Mouse (Mus musculus) erythroblast, embryonic 14.5 days (primary cell): ENCODE data around the gene Tkt. TPM values are rescaled to one million over a fixed set of nuclear protein-coding genes. Genes with fewer than 3 reads are reported as not detected.
"Not testable (repeated sequence)": the region's sequence is repeated elsewhere in the genome, so short reads cannot be mapped to it uniquely, and the experiment has no call there.

Experiments
- H3K27me3 ChIP-seq: 2 replicates; pipeline ENCODE4 v1.6.1; 2012; ENCODE audit warnings: inconsistent platforms; ENCODE audit not compliant: control insufficient read depth
- H3K36me3 ChIP-seq: 2 replicates; pipeline ENCODE4 v1.6.1; 2012; ENCODE audit warnings: mild to moderate bottlenecking, inconsistent platforms; ENCODE audit not compliant: control insufficient read depth
- H3K4me1 ChIP-seq: 2 replicates; pipeline ENCODE4 v1.6.1; 2012; ENCODE audit warnings: inconsistent platforms; ENCODE audit not compliant: control insufficient read depth
- H3K4me3 ChIP-seq: replicated peaks from 2 replicates; pipeline ENCODE3; 2012; ENCODE audit warnings: moderate library complexity, mild to moderate bottlenecking, inconsistent platforms
- H3K9me3 ChIP-seq: 2 replicates; pipeline ENCODE4 v1.6.1; 2012; ENCODE audit warnings: low read length, inconsistent platforms, mixed read lengths; ENCODE audit not compliant: control insufficient read depth
- GATA1 ChIP-seq: IDR thresholded peaks from 2 replicates; pipeline ENCODE4 v1.6.1; 2012; ENCODE audit warnings: low read length, inconsistent platforms, mixed read lengths
- TAL1 ChIP-seq: IDR thresholded peaks from 3 replicates; pipeline ENCODE4 v1.6.1; 2012; ENCODE audit warnings: low read length, inconsistent platforms, mixed read lengths
- polyA plus RNA-seq: library from polyadenylated mRNA; stranded (reverse); fragments of >175 nt; gene quantifications from 2 replicates; pipeline ENCODE4 v1.2.3, GENCODE M21; 2012

Tkt gene
- polyA plus RNA-seq, 1 experiment = 67.9 TPM

- Histone ChIP-seq H3K27me3 (no peaks in the 10 kb centered on the region), H3K4me1 (no peaks in the 10 kb centered on the region), H3K9me3 (no peaks in the 10 kb centered on the region), H3K4me3 (no peak overlapping the region), H3K36me3 (peaks cover 35% of the 10 kb centered on the region)
- TF ChIP-seq TAL1 (no peak), GATA1 (no peak)
Observed at GRCm38 (mm10) chr14:30529454-30529853, 18.7 kb upstream of the Tkt start.

GRCm38 (mm10) chr14:30530726-30531269 is 17.4 kb upstream of the Tkt start:
- no peak overlapping the region for H3K4me3 ChIP-seq
- no peaks in the 10 kb centered on the region for H3K9me3 ChIP-seq
- TF ChIP-seq TAL1 = no peak
- no peak for TF ChIP-seq GATA1
- H3K36me3 ChIP-seq = peaks cover 22% of the 10 kb centered on the region
- no peaks in the 10 kb centered on the region for H3K4me1 ChIP-seq
- no peaks in the 10 kb centered on the region for H3K27me3 ChIP-seq

- no peak overlapping the region for H3K4me3 ChIP-seq
- H3K36me3 ChIP-seq = peaks cover 16% of the 10 kb centered on the region
- no peak for TF ChIP-seq TAL1
- TF ChIP-seq GATA1 = no peak
- no peaks in the 10 kb centered on the region for H3K27me3 ChIP-seq
- H3K4me1 ChIP-seq = no peaks in the 10 kb centered on the region
- H3K9me3 ChIP-seq = no peaks in the 10 kb centered on the region
Observed at GRCm38 (mm10) chr14:30531431-30531830, 16.7 kb upstream of the Tkt start.

- Histone ChIP-seq H3K4me3 (no peak overlapping the region), H3K36me3 (peaks cover 12% of the 10 kb centered on the region), H3K4me1 (no peaks in the 10 kb centered on the region), H3K27me3 (no peaks in the 10 kb centered on the region), H3K9me3 (no peaks in the 10 kb centered on the region)
- TF ChIP-seq TAL1 (no peak), GATA1 (no peak)
Observed at GRCm38 (mm10) chr14:30531896-30532295, 16.3 kb upstream of the Tkt start.

GRCm38 (mm10) chr14:30533780-30534450 is 14.2 kb upstream of the Tkt start:
- no peak overlapping the region for H3K4me3 ChIP-seq
- TF ChIP-seq TAL1 (no peak), GATA1 (no peak)
- H3K9me3 ChIP-seq = no peaks in the 10 kb centered on the region
- no peaks in the 10 kb centered on the region for H3K4me1 ChIP-seq
- no peaks in the 10 kb centered on the region for H3K27me3 ChIP-seq
- H3K36me3 ChIP-seq = no peaks in the 10 kb centered on the region

- TF ChIP-seq GATA1 (no peak), TAL1 (no peak)
- H3K4me3 ChIP-seq = no peak overlapping the region
- no peaks in the 10 kb centered on the region for H3K9me3 ChIP-seq
- no peaks in the 10 kb centered on the region for H3K36me3 ChIP-seq
- H3K4me1 ChIP-seq = peaks cover 11% of the 10 kb centered on the region
- no peaks in the 10 kb centered on the region; the same call in 1 of the 2 replicates for H3K27me3 ChIP-seq
Observed at GRCm38 (mm10) chr14:30541541-30541940, 6.6 kb upstream of the Tkt start.

- H3K27me3 ChIP-seq, H3K4me3 ChIP-seq, H3K36me3 ChIP-seq, H3K9me3 ChIP-seq: not testable (repeated sequence)
- peaks cover 19% of the 10 kb centered on the region for H3K4me1 ChIP-seq
Observed at GRCm38 (mm10) chr14:30543331-30543730, 4.8 kb upstream of the Tkt start.

GRCm38 (mm10) chr14:30548965-30549776 is 1.0 kb downstream of the Tkt start:
- TF ChIP-seq GATA1 (no peak), TAL1 (no peak)
- Histone ChIP-seq H3K27me3 (no peaks in the 10 kb centered on the region; the same call in 1 of the 2 replicates), H3K9me3 (no peaks in the 10 kb centered on the region), H3K4me1 (peaks cover 68% of the 10 kb centered on the region), H3K4me3 (peak overlapping the region; percentile 68), H3K36me3 (peaks cover 29% of the 10 kb centered on the region)

- peak overlapping the region; percentile 68 for H3K4me3 ChIP-seq
- H3K9me3 ChIP-seq = no peaks in the 10 kb centered on the region
- peaks cover 74% of the 10 kb centered on the region for H3K4me1 ChIP-seq
- no peaks in the 10 kb centered on the region; the same call in 1 of the 2 replicates for H3K27me3 ChIP-seq
- TF ChIP-seq TAL1 = no peak
- TF ChIP-seq GATA1 = no peak
- peaks cover 35% of the 10 kb centered on the region for H3K36me3 ChIP-seq
Observed at GRCm38 (mm10) chr14:30549777-30550149, 1.6 kb downstream of the Tkt start.
